Mouse (Mus musculus) natural killer cell, adult 2 months (primary cell): ENCODE results near the gene Zfp994.
"Not testable (repeated sequence)": the region's sequence is repeated elsewhere in the genome, so short reads cannot be mapped to it uniquely, and the experiment has no call there.

ENCODE experiments used
- DNase-seq, 2 experiments: peaks; one replicate each; pipeline ENCODE4 v3.0.0; 2022; ENCODE audit warnings: low spot score in 2 of 2

Gene Zfp994

DNA sequence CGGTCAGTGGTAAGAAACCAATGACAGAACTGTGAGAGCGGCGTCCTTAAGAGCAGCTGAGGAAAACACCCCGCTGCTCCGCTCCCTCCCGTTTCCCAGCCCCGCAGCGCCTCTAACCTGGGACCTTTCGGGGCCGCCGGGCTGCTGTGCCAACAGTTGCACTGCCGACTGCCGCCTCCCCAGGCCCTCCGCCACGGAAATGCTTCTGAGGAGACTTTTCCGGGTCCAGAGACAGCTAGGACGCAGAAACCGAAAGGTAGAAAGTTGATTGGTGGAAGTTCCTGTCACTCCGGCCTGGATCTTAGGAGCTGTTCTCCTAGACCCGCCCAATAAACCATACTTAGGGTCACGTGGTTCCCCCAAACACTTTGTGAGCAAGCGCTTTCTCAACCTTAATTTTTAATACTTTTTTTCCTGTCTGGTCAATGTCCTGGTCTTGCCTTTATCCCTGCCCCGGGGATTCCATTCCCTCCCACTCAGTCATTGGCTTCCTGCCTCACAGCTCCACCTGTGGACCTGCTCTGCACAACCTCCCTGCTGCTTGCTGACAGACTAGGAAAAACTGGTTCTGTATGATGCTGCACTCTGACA, at the start of gene Zfp994:
Zfp994 (minus strand) TSS at position 195 of the 591 bp plus-strand sequence.
- DNase-seq = peak; percentile 90

DNA sequence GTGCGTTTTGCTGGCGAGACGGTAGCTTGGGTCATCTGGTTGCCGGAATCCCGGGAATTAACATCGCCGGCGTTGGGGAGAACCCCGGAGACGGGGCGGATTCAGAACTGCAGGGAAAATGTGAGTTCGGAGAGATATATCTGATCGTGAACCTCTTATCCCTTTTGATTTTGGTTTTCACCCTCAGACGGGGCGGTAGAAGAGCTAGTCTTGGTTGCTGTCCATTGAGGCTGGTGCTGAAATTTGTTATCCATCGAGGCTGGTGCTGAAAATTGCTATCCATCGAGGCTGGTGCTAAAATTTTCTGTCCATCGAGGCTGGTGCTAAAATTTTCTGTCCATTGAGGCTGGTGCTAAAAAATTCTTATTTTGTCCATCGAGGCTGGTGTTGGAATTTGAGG, 5.3 kb upstream of the Zfp994 start:
- DNase-seq = peak in 1 of 2 experiments; percentile 3

DNA sequence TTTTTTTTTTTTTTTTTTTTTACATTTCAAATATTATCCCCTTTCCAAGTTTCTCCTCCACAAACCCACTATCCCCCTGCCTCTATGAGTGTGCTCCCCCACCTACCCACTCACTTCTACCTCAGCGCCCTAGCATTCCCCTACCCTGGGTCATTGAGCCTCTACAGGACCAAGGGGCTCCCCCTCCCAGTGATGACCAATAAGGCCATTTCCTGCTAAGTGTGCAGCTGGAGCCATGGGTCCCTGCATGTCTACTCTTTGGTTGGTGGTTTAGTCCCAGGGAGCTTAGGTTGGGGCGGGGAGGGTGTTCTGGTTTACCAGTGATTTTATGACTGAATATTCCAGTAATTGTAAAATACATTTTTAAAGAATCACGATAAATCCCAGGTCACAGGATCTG, 401 bp downstream of the Zfp994 start:
- DNase-seq = peak in 1 of 2 experiments; percentile 35

DNA sequence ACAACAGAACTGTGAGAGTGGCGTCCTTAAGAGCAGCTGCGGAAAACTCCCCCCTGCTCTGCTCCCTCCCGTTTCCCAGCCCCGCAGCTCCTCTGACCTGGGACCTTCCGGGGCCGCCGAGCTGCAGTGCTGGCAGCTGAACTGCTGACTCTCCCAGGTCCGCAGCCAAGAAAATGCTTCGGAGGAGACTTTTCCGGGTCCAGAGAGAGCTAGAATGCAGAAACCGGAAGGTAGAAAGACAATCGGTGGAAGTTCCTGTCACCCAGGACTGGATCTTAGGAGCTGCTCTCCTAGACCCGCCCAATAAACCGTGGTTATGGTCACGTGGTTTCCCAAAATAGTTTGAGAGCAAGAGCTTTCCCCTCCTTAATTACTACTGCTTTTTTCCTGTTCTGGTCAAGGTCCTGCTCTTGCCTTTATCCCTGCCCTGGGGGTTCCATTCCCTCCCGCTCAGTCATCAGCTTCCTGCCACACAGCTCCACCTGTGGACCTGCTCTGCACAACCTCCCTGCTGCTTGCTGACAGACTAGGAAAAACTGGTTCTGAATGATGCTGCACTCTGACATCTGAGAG, 59.6 kb downstream of the Zfp994 start, which contains the start of gene Zfp947:
Zfp947 (minus strand) TSS at position 469 of the 573 bp plus-strand sequence.
- DNase-seq = peak; percentile 0 to 1

DNA sequence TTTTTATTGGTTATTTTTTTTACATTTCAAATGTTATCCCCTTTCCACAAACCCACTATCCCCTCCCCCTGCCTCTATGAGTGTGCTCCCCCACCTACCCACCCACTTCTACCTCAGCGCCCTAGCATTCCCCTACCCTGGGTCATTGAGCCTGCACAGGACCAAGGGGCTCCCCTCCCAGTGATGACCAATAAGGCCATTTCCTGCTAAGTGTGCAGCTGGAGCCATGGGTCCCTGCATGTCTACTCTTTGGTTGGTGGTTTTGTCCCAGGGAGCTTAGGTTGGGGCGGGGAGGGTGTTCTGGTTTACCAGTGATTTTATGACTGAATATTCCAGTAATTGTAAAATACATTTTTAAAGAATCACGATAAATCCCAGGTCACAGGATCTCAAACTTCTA, 60.1 kb downstream of the Zfp994 start:
- not testable (repeated sequence) for DNase-seq

DNA sequence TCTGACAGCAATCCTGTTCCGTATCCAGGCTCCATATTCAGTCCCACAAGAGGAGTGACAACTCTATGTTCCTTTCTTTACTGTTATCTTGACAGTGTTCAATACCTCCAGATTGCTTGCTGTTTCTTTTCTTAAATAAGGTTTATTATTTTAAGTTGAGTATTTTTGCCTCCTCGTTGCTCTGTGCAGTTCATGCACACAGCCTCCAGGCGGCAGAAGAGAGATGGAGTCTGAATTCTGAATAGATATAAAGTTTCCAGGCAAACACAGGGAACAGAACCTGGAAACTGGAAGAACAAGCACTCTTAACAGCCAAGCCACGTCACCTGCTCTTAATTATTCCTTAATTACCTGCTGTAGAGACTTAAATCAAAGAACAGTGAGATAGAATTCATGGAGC, 71.5 kb downstream of the Zfp994 start:
- not testable (repeated sequence) for DNase-seq
